Mouse (Mus musculus) embryonic facial prominence, embryonic 15.5 days (tissue): ENCODE data around the gene Gdf3. TPM values are rescaled to one million over a fixed set of nuclear protein-coding genes. Genes with fewer than 3 reads are reported as not detected.

Source experiments
- ATAC-seq: fragments of 200-750 bp; cut with Nextera tagmentation; 2 replicates; pipeline ENCODE4 v1.8.0; 2017; ENCODE audit warnings: low read depth, moderate TSS enrichment; ENCODE audit not compliant: insufficient number of reproducible peaks, low FRiP score, low TSS enrichment
- H3K27ac ChIP-seq: fragments of 300-500 bp; sonication (generic); replicated peaks from 2 replicates; pipeline ENCODE4 v1.5.1; 2015; ENCODE audit warnings: mild to moderate bottlenecking, inconsistent platforms
- H3K27me3 ChIP-seq: fragments of 300-500 bp; sonication (generic); 2 replicates; pipeline ENCODE4 v1.6.1; 2015; ENCODE audit warnings: inconsistent platforms
- H3K36me3 ChIP-seq: fragments of 300-500 bp; sonication (generic); 2 replicates; pipeline ENCODE4 v1.6.1; 2015; ENCODE audit warnings: mild to moderate bottlenecking, inconsistent platforms
- H3K4me1 ChIP-seq: fragments of 300-500 bp; sonication (generic); 2 replicates; pipeline ENCODE4 v1.6.1; 2015; ENCODE audit warnings: inconsistent platforms
- H3K4me2 ChIP-seq: fragments of 300-500 bp; sonication (generic); replicated peaks from 2 replicates; pipeline ENCODE4 v1.6.1; 2015; ENCODE audit warnings: mild to moderate bottlenecking, inconsistent platforms
- H3K4me3 ChIP-seq: fragments of 300-500 bp; sonication (generic); replicated peaks from 2 replicates; pipeline ENCODE4 v1.5.1; 2015; ENCODE audit warnings: mild to moderate bottlenecking, inconsistent platforms
- H3K9ac ChIP-seq: fragments of 300-500 bp; sonication (generic); 2 replicates; pipeline ENCODE4 v1.6.1; 2015; ENCODE audit warnings: inconsistent platforms
- H3K9me3 ChIP-seq: fragments of 300-500 bp; sonication (generic); replicated peaks from 2 replicates; pipeline ENCODE4 v1.6.1; 2016; ENCODE audit warnings: inconsistent platforms
- WGBS: fragments of 180-500 bp; shearing (Covaris S2); methylation state at CpG from one replicate; pipeline ENCODE4 v1.1.7; 2015; 5-methylcytosine and 5-hydroxymethylcytosine counted together
- polyA plus RNA-seq: library from polyadenylated mRNA; unstranded; fragments of >200 nt; fragmentation: Nextera tagmentation; extraction: Ambion mirVana; gene quantifications from 2 replicates; pipeline ENCODE4 v1.2.1, GENCODE M21; 2015

Gdf3 gene
- polyA plus RNA-seq, 1 experiment from 2014 or later, result 0.15 TPM

DNA sequence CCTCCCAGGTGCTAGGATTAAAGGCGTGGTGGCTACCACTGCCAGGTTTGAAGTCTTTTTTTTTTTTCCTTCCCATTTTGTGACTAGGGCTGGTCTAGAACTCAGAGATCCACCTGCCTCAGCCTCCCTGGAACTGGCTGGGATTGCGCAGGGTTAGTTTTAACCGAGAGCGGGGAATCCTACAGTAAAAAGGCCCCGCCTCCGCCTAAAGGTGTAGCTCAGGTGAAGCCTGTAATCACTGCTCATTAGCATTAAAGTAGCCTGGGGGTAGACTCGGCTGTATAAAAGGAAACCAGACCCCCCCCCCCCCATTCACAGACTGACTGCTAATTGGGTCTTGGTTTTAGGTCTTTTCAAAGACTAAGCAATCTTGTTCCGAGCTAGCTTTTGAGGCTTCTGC is 16.2 kb upstream of the Gdf3 start, which contains the start of gene Dppa3:
Dppa3 (plus strand) TSS at position 301 of the 400 bp plus-strand sequence.
- no peak for ATAC-seq
- H3K4me3 ChIP-seq, result no peak within 1 kb of the TSS
- H3K27ac ChIP-seq, result no peak within 1 kb of the TSS
- H3K36me3 ChIP-seq, result no peaks in the 10 kb centered on the region
- no peaks in the 10 kb centered on the region for H3K9me3 ChIP-seq
- no peak within 1 kb of the TSS for H3K9ac ChIP-seq
- 82% methylated on average over 8 of the region's 8 CpGs for WGBS
- H3K4me2 ChIP-seq, result no peak within 1 kb of the TSS
- H3K4me1 ChIP-seq, result no peaks in the 10 kb centered on the region
- H3K27me3 ChIP-seq, result no peaks in the 10 kb centered on the region

DNA sequence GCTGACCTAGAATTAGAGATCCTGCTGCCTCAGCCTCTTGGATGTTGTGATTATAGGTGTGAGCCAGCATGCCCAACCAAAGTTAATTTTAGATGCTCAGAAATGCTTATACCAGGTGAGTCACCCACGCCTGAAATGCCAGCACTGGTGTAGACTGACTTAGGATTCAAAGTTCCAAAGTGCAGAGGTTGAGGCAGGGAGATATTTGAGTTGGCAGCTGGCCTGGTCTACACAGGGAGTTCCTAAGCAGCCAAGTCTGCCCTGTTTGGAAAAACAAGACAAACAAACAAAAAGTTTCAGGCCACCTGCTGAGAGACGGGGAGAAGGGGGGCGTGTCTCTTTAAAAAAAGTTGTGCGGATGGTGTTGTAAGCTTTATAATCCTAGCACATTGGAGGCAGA is 15.3 kb upstream of the Gdf3 start:
- Histone ChIP-seq H3K27me3 (no peaks in the 10 kb centered on the region), H3K4me3 (no peak overlapping the region), H3K9ac (no peak overlapping the region), H3K36me3 (no peaks in the 10 kb centered on the region), H3K9me3 (no peaks in the 10 kb centered on the region), H3K27ac (no peak overlapping the region), H3K4me1 (no peaks in the 10 kb centered on the region), H3K4me2 (no peak overlapping the region)
- no peak for ATAC-seq
- 73% methylated on average over 4 of the region's 4 CpGs for WGBS

DNA sequence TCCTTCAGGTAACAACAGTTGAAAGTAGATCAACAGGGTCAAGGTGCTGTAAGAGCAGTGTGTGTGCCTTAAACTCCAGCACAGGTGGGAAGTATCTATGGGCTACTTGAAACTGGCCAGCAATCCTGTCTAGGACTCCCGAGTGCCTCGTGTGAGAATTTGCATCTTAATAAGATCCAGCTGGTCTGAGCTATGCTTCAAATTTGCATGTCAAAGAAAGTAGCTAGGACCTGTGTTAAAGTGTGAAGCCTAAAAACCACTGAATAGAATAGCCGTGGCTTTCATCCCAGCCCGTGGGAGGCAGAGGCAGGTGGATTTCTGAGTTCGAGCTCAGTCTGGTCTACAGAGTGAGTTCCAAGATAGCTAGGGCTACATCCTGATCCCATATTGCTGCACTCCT is 14.6 kb upstream of the Gdf3 start:
- no peak overlapping the region for H3K27ac ChIP-seq
- H3K27me3 ChIP-seq, result no peaks in the 10 kb centered on the region
- H3K4me3 ChIP-seq, result no peak overlapping the region
- no peaks in the 10 kb centered on the region for H3K9me3 ChIP-seq
- ATAC-seq, result no peak
- 48% methylated on average over 5 of the region's 5 CpGs for whole genome bisulfite sequencing
- H3K4me2 ChIP-seq, result no peak overlapping the region
- no peak overlapping the region for H3K9ac ChIP-seq
- no peaks in the 10 kb centered on the region for H3K4me1 ChIP-seq
- no peaks in the 10 kb centered on the region for H3K36me3 ChIP-seq

DNA sequence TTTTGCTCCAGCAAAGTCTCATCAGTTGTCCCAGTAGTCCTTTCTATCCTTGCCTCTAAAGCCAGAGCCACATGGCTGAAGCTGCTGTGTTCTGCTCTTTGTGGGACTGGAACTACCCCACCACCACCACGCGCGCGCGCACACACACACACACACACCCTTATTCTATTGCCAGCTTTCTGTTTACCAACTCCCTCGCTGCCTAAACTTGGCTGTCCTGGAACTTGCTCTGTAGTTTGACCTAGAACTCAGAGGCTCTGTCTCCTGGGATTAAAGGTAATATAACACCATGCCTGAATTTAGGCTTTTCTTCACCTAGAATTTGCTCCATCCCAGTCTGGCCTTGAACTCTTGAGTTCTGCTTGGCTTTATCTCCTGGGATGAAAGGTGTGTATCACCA is 11.2 kb upstream of the Gdf3 start:
- H3K9me3 ChIP-seq, result no peaks in the 10 kb centered on the region
- WGBS, result 91% methylated on average over 6 of the region's 6 CpGs
- ATAC-seq, result no peak
- no peaks in the 10 kb centered on the region for H3K36me3 ChIP-seq
- no peak overlapping the region for H3K4me3 ChIP-seq
- H3K9ac ChIP-seq, result no peak overlapping the region
- H3K4me1 ChIP-seq, result no peaks in the 10 kb centered on the region
- no peaks in the 10 kb centered on the region for H3K27me3 ChIP-seq
- no peak overlapping the region for H3K4me2 ChIP-seq
- no peak overlapping the region for H3K27ac ChIP-seq

DNA sequence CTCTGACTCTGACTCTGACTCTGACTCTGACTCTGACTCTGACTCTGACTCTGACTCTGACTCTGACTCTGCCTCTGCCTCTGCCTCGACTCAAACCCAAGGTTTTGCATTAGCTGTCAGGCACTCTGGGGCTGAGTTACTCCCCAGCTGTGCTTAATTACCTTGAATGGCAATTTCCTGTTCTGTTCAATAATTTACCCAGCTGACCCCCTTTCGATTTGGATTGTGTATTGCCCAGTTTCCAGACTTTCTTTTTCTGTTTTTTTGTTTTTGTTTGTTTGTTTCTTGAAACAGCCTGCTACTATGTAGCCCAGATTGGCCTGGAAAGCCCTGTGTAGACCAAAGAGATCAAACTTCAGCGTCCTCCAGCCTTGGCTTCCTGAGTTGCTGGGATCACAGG is 6.1 kb upstream of the Gdf3 start:
- H3K27ac ChIP-seq, result no peak overlapping the region
- no peaks in the 10 kb centered on the region for H3K36me3 ChIP-seq
- H3K9me3 ChIP-seq, result no peaks in the 10 kb centered on the region
- 45% methylated on average over 3 of the region's 3 CpGs for WGBS
- no peak overlapping the region for H3K9ac ChIP-seq
- H3K27me3 ChIP-seq, result no peaks in the 10 kb centered on the region
- ATAC-seq, result no peak
- H3K4me2 ChIP-seq, result no peak overlapping the region
- no peaks in the 10 kb centered on the region for H3K4me1 ChIP-seq
- H3K4me3 ChIP-seq, result no peak overlapping the region

DNA sequence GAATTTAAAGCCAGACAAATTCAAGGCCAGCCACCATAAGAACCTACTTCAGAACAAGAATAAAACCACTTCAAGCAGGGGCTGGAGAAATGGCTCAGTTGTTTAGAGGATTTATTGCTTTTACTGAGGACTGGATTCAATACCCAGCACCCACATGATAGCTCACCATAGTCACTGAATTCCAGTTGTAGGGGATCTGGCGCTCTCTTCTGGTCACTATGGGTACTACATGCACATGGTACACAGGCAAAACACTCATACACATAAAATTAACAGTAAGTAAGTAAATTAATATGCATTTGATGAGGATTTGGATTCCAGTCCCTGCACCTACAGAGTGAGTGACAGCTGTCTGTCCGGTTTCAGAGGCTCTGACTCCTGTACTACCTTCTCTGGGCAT is 4.2 kb upstream of the Gdf3 start:
- 49% methylated on average over 2 of the region's 2 CpGs for WGBS
- Histone ChIP-seq H3K4me2 (no peak overlapping the region), H3K27ac (no peak overlapping the region), H3K9ac (no peak overlapping the region), H3K27me3 (no peaks in the 10 kb centered on the region), H3K36me3 (no peaks in the 10 kb centered on the region), H3K4me1 (no peaks in the 10 kb centered on the region), H3K4me3 (no peak overlapping the region), H3K9me3 (no peaks in the 10 kb centered on the region)
- ATAC-seq, result no peak

DNA sequence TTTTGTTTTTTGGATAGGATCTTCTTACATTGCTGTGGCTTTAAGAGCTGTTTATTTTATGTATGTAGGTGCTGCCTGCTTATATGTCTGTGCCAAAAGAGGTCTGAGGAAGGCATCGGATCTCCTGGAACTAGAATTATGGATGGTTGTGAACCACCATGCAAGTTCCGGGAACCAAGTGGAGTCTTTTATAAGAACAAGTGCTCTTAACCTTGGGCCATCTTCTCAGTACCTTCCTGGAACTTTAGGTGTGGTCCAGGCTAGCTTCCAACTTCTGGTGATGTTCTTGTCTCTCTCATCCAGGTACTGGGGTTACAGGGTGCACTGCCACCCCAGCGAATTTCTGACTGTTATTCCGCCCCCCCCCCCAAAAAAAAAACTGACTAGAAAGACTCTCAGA is 2.5 kb upstream of the Gdf3 start:
- H3K4me2 ChIP-seq, result no peak overlapping the region
- no peaks in the 10 kb centered on the region for H3K27me3 ChIP-seq
- no peaks in the 10 kb centered on the region for H3K4me1 ChIP-seq
- H3K36me3 ChIP-seq, result no peaks in the 10 kb centered on the region
- no peaks in the 10 kb centered on the region for H3K9me3 ChIP-seq
- no peak for ATAC-seq
- H3K9ac ChIP-seq, result no peak overlapping the region
- 71% methylated on average over 4 of the region's 4 CpGs for WGBS
- no peak overlapping the region for H3K27ac ChIP-seq
- H3K4me3 ChIP-seq, result no peak overlapping the region

DNA sequence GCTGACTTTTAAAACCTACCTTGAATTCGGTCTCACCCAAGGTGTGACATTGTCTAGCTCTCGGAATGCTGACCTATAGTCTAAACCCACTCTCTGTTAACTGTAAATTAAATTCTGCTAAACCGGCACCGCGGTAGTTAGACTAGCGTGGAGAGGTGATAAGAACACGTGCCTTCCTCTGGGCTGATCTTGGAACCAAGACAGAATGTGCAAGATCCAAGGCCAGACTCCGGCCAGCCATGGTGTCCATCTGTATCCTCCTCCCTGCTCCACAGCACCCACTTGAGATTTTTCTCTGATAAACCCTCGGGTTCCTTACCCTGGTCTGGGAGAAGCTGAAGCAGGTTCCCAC is 534 bp downstream of the Gdf3 start:
- no peaks in the 10 kb centered on the region for H3K4me1 ChIP-seq
- no peak overlapping the region for H3K27ac ChIP-seq
- no peak overlapping the region for H3K4me2 ChIP-seq
- no peak for ATAC-seq
- 71% methylated on average over 9 of the region's 9 CpGs for WGBS
- no peak overlapping the region for H3K4me3 ChIP-seq
- no peaks in the 10 kb centered on the region for H3K9me3 ChIP-seq
- H3K27me3 ChIP-seq, result no peaks in the 10 kb centered on the region
- H3K9ac ChIP-seq, result no peak overlapping the region
- no peaks in the 10 kb centered on the region for H3K36me3 ChIP-seq

DNA sequence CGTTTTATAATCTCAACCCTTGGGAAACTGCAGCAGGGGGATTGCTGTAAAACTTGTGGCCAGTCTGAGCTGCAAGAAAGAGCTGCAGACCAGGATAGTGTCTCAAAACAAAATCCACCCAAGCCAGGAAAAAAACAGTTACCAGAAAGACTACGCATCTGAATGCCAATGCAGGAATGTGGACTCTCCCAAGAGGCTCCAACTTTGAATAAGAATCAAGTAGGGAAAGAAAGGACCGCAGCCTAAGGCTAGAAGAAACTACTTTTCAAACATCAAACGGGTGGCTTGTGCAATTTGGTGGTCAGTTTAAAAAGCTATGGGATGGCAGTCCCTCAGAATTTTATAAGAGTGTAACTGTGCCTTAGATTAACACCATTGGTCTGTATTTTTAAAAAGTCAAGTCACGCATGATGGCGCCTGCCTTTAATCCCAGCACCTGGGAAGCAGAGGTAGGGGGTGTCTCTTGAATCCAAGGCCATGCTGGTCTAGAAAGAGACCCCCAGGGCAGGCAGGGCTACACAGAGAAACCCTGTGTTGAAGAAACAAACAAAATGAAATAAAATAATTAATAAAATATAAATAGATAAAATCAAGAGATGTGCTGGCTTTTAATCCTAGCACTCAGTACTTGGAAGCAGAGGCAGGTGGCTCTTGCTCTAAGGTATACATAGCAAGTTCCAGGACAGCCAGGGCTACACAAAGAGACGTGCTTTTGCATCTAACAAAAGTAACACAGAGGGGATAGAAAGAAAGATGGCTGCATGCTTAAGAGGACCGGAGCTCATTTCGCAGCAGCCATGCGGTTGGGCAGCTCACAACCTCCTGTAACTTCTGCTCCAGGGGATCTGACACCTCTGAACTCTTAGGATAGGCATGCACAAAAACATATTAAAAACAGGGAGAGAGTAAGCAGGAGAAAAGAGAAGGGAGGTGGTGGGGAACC is 1.2 kb downstream of the Gdf3 start:
- H3K36me3 ChIP-seq, result no peaks in the 10 kb centered on the region
- ATAC-seq, result no peak
- H3K9me3 ChIP-seq, result no peaks in the 10 kb centered on the region
- no peak overlapping the region for H3K4me2 ChIP-seq
- H3K4me1 ChIP-seq, result no peaks in the 10 kb centered on the region
- H3K27me3 ChIP-seq, result no peaks in the 10 kb centered on the region
- 71% methylated on average over 10 of the region's 10 CpGs for WGBS
- H3K4me3 ChIP-seq, result no peak overlapping the region
- H3K27ac ChIP-seq, result no peak overlapping the region
- no peak overlapping the region for H3K9ac ChIP-seq

DNA sequence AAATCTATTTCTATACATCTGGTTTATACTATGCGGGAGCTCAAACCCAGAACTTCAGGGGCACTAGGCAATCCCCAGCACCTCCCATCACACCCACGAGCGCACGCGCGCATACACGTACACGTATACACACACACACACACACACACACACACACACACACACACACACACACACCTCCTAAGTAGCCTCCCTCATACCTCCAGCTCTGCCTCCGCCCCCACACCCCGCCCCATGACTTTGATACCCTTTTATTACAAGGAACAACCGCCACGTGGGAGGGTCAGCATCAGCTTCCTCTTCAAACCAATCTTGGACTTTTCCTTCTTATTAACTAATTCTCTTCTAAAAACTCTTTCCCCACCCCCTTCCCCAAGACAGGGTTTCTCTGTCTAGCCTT is 2.2 kb downstream of the Gdf3 start:
- Histone ChIP-seq H3K9ac (no peak overlapping the region), H3K27me3 (no peaks in the 10 kb centered on the region), H3K27ac (no peak overlapping the region), H3K4me2 (no peak overlapping the region), H3K36me3 (no peaks in the 10 kb centered on the region), H3K4me1 (no peaks in the 10 kb centered on the region), H3K4me3 (no peak overlapping the region), H3K9me3 (no peaks in the 10 kb centered on the region)
- WGBS, result 88% methylated on average over 12 of the region's 12 CpGs
- no peak for ATAC-seq

DNA sequence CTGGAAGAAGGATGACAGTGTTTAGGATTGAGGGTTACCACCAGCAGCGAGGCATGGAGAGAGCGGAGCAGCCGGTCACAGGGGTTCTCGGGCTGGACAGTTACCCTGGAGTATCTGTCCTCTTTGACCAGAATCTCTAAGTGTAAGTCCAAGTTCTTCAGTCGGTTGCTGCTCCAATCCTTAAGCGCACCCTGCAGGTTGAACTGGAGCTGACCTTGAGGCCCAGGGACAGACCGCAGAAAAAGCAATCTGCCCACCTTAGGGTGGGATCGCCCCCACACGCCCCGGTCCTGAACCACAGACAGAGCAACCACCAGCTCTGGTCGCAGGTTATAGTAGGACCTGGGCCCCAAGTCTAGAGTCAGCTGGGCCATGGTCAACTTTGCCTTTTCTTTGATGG is 3.2 kb downstream of the Gdf3 start:
- H3K27ac ChIP-seq, result no peak overlapping the region
- H3K27me3 ChIP-seq, result no peaks in the 10 kb centered on the region
- H3K9me3 ChIP-seq, result no peaks in the 10 kb centered on the region
- WGBS, result 94% methylated on average over 11 of the region's 11 CpGs
- no peaks in the 10 kb centered on the region for H3K36me3 ChIP-seq
- H3K4me3 ChIP-seq, result no peak overlapping the region
- H3K4me2 ChIP-seq, result no peak overlapping the region
- ATAC-seq, result no peak
- no peak overlapping the region for H3K9ac ChIP-seq
- no peaks in the 10 kb centered on the region for H3K4me1 ChIP-seq

DNA sequence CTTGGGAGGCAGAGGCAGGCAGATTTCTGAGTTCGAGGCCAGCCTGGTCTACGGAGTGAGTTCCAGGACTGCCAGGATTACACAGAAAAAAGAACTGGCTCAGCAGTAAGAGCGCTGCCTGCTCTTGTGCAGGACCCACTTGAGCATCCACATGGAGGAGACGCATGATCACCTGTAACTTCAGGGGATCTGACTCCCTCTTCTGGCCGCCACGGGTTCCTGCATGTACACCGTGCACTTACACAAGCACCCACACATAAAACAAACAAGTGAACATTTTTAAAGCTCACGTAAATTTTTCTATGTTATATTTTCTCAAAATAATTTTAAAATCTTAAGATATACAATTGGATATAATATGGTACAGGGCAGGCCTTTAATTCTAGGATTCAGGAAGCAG is 4.4 kb downstream of the Gdf3 start:
- Histone ChIP-seq H3K4me2 (no peak overlapping the region), H3K27me3 (no peaks in the 10 kb centered on the region), H3K4me3 (no peak overlapping the region), H3K9ac (no peak overlapping the region), H3K4me1 (no peaks in the 10 kb centered on the region), H3K9me3 (no peaks in the 10 kb centered on the region), H3K36me3 (no peaks in the 10 kb centered on the region), H3K27ac (no peak overlapping the region)
- ATAC-seq, result no peak
- WGBS, result 95% methylated on average over 8 of the region's 8 CpGs
